ENCODE assay signal across 16 mouse cellular contexts in genomic region chr1:177081957-177082645, GRCm38 (mm10).
DNase-seq lines count a peak whose midpoint lies in the region; ATAC-seq and TF ChIP-seq lines count a peak whose summit lies in the region.
"Had no signal": no experiment of that assay in that cellular context is flagged by ENCODE, and none has a peak within 500 bp of the region (broad histone marks: within the 10 kb centered on the region; RNA-seq: fewer than 3 reads in every experiment).

No protein-coding gene starts in this region.

- no peak for ATAC-seq in forebrain, embryonic 16.5 days
- no peak; the same call in 1 of the 2 replicates for ATAC-seq in forebrain, embryonic 15.5 days (replicated peaks)
- ATAC-seq in liver, embryonic 11.5 days (replicated peaks; ENCODE audit: low FRiP score), result peak; percentile 82
- ATAC-seq in liver, postnatal 0 days, result no peak
- 0 out of 2 replicates have a peak, but pooled peaks have one; percentile 29 for ATAC-seq in common myeloid progenitor, adult 5-6 weeks (replicated peaks; ENCODE audit: low read depth, poor library complexity, severe bottlenecking)
- ATAC-seq in megakaryocyte progenitor cell, adult 5-6 weeks (replicated peaks; ENCODE audit: poor library complexity), result peak; percentile 70
- ATAC-seq: inflammation-experienced regulatory T-cells, adult 6 months had no signal

- WGBS in forebrain, embryonic 16.5 days, result 84% methylated on average over 1 of the region's 1 CpGs
- 92% methylated on average over 1 of the region's 1 CpGs for WGBS in forebrain, embryonic 15.5 days
- WGBS in liver, embryonic 11.5 days, result 77% methylated on average over 1 of the region's 1 CpGs
- WGBS in liver, postnatal 0 days (ENCODE audit: insufficient replicate concordance), result 74% methylated on average over 1 of the region's 1 CpGs

- no peak for TF ChIP-seq EP300 in liver, postnatal 0 days (IDR thresholded peaks at IDR 0.05; ENCODE audit: low read depth)

- no peak overlapping the region for H3K4me3 ChIP-seq in forebrain, embryonic 16.5 days (replicated peaks; ENCODE audit: low read length)
- H3K4me3 ChIP-seq in forebrain, embryonic 15.5 days, result no peak overlapping the region
- no peak overlapping the region for H3K4me3 ChIP-seq in liver, embryonic 11.5 days (ENCODE audit: low read depth, low read length)
- H3K4me3 ChIP-seq in liver, postnatal 0 days (ENCODE audit: low read depth, low read length), result no peak overlapping the region
- H3K4me3 ChIP-seq: heart, adult 2 months; left cerebral cortex, adult 2 months had no signal

- H3K9me3 ChIP-seq in forebrain, embryonic 16.5 days (ENCODE audit: control insufficient read depth, low read length), result no peaks in the 10 kb centered on the region
- H3K9me3 ChIP-seq in forebrain, embryonic 15.5 days, result 0 out of 2 replicates have a peak, but pooled peaks cover 3% of the 10 kb centered on the region
- no peaks in the 10 kb centered on the region for H3K9me3 ChIP-seq in liver, embryonic 11.5 days (ENCODE audit: control insufficient read depth, low read length)
- no peaks in the 10 kb centered on the region for H3K9me3 ChIP-seq in liver, postnatal 0 days (ENCODE audit: low read length)

- no peak overlapping the region for H3K4me2 ChIP-seq in forebrain, embryonic 16.5 days (ENCODE audit: low read length)
- H3K4me2 ChIP-seq in forebrain, embryonic 15.5 days (replicated peaks), result no peak overlapping the region
- H3K4me2 ChIP-seq in liver, embryonic 11.5 days, result no peak overlapping the region
- no peak overlapping the region for H3K4me2 ChIP-seq in liver, postnatal 0 days (ENCODE audit: low read depth, low read length)

- H3K27me3 ChIP-seq in forebrain, embryonic 16.5 days (replicated peaks; ENCODE audit: control insufficient read depth, insufficient read depth, low read length), result no peaks in the 10 kb centered on the region
- H3K27me3 ChIP-seq in forebrain, embryonic 15.5 days, result no peaks in the 10 kb centered on the region
- H3K27me3 ChIP-seq in liver, embryonic 11.5 days (replicated peaks; ENCODE audit: control insufficient read depth, insufficient read depth, low read length), result no peaks in the 10 kb centered on the region
- H3K27me3 ChIP-seq in liver, postnatal 0 days (ENCODE audit: insufficient read depth, low read length), result no peaks in the 10 kb centered on the region

- no peak for TF ChIP-seq CTCF in liver, postnatal 0 days (IDR thresholded peaks at IDR 0.05; ENCODE audit: low read depth)

- H3K4me1 ChIP-seq in forebrain, embryonic 16.5 days (replicated peaks; ENCODE audit: control insufficient read depth, insufficient read depth, low read length), result no peaks in the 10 kb centered on the region
- H3K4me1 ChIP-seq in forebrain, embryonic 15.5 days, result no peaks in the 10 kb centered on the region
- peaks cover 4% of the 10 kb centered on the region; the same call in 1 of the 2 replicates for H3K4me1 ChIP-seq in liver, embryonic 11.5 days (replicated peaks; ENCODE audit: control insufficient read depth, insufficient read depth, low read length)
- H3K4me1 ChIP-seq in liver, postnatal 0 days (ENCODE audit: insufficient read depth), result no peaks in the 10 kb centered on the region

- H3K36me3 ChIP-seq in forebrain, embryonic 16.5 days (ENCODE audit: control insufficient read depth, insufficient read depth), result no peaks in the 10 kb centered on the region
- no peaks in the 10 kb centered on the region for H3K36me3 ChIP-seq in forebrain, embryonic 15.5 days
- H3K36me3 ChIP-seq in liver, embryonic 11.5 days (ENCODE audit: control insufficient read depth, insufficient read depth, low read length), result no peaks in the 10 kb centered on the region
- no peaks in the 10 kb centered on the region for H3K36me3 ChIP-seq in liver, postnatal 0 days (replicated peaks; ENCODE audit: insufficient read depth, low read length)

- DNase-seq in liver, embryonic 11.5 days (ENCODE audit: low spot score), result no peak
- no peak for DNase-seq in liver, postnatal 0 days
- DNase-seq in ovary, postnatal 36 days (ENCODE audit: low spot score), result no peak
- DNase-seq in layer of hippocampus, postnatal 14 days (ENCODE audit: low spot score in 2 of 2), result no peak
- DNase-seq: adrenal gland, postnatal 14 days; heart, adult 2 months; heart, postnatal 14 days; lung, postnatal 14 days; right cerebral cortex, postnatal 4 days; thymus, adult 18-20 months had no signal

- H3K9ac ChIP-seq in forebrain, embryonic 16.5 days (replicated peaks; ENCODE audit: low read depth, low read length), result no peak overlapping the region
- H3K9ac ChIP-seq in forebrain, embryonic 15.5 days (replicated peaks), result no peak overlapping the region
- H3K9ac ChIP-seq in liver, embryonic 11.5 days (ENCODE audit: low read depth, low read length), result no peak overlapping the region
- H3K9ac ChIP-seq in liver, postnatal 0 days (replicated peaks), result no peak overlapping the region

- H3K27ac ChIP-seq in forebrain, embryonic 16.5 days (ENCODE audit: low read length), result 0 out of 2 replicates have a peak overlapping the region, but pooled peaks have one; percentile 23
- no peak overlapping the region for H3K27ac ChIP-seq in forebrain, embryonic 15.5 days (replicated peaks)
- no peak overlapping the region for H3K27ac ChIP-seq in liver, embryonic 11.5 days (ENCODE audit: low read depth, low read length)
- no peak overlapping the region for H3K27ac ChIP-seq in liver, postnatal 0 days (ENCODE audit: low read depth)
- H3K27ac ChIP-seq: heart, adult 2 months; left cerebral cortex, adult 2 months had no signal

Comparison
In these comparisons a context has a peak if more than half of its experiments do, and no peak if none do; other contexts are left out.
1. ATAC-seq: peak in liver, embryonic 11.5 days (single experiment), common myeloid progenitor, adult 5-6 weeks (single experiment) and megakaryocyte progenitor cell, adult 5-6 weeks (single experiment); none in forebrain, embryonic 16.5 days (single experiment), forebrain, embryonic 15.5 days (single experiment) and liver, postnatal 0 days (single experiment).